Mouse (Mus musculus) ES-E14 (cell line): ENCODE results near the gene Slc28a1.

Experiments
- HCFC1 ChIP-seq: IDR thresholded peaks from 2 replicates; pipeline ENCODE4 v1.6.1; 2012; ENCODE audit warnings: low read length, inconsistent platforms, borderline replicate concordance; ENCODE audit not compliant: insufficient read depth
- ZC3H11A ChIP-seq: IDR thresholded peaks from 2 replicates; pipeline ENCODE4 v1.6.1; 2012; ENCODE audit warnings: low read depth, mild to moderate bottlenecking, inconsistent platforms, low read length, borderline replicate concordance
- ZNF384 ChIP-seq: IDR thresholded peaks from 2 replicates; pipeline ENCODE4 v1.6.1; 2012; ENCODE audit warnings: low read depth, low read length, inconsistent platforms

DNA sequence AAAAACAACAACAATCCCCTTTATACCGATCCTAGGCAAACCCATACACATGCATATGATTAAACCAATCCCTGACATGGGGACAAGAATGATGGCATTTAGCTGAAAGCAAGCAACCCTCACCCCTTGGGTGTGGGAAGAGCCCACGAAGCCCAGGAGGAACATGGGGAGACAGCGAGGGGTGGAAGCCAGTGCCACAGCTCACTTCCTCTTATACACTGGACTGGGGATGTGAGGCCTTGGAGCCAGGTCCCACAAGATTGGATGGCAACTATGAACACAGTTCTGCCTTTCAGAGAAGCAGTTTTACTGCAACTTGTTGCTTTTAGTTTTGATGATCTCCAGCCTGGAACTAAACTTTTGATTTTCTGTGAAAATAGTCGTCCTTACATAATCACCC is 85.2 kb downstream of the Slc28a1 start:
- no peak for TF ChIP-seq HCFC1
- no peak for TF ChIP-seq ZNF384
- TF ChIP-seq ZC3H11A, result no peak
